Mouse (Mus musculus): Measurements from ENCODE around the gene Lypd6.

- TF ChIP-seq POLR2A (IDR thresholded peaks at IDR 0.05; ENCODE audit: borderline replicate concordance, extremely low read depth, low read depth, low read length), result no peak
- TF ChIP-seq CTCF (IDR thresholded peaks at IDR 0.05; ENCODE audit: insufficient read depth, low read length), result no peak
Measured at GRCm38 (mm10) chr2:50105590-50105989, 39.4 kb downstream of the Lypd6 start.

Measured in lung, adult 2 months (tissue).